Mouse (Mus musculus) liver, embryonic 14.5 days (tissue): ENCODE data around the gene Opn1sw. TPM values are rescaled to one million over a fixed set of nuclear protein-coding genes. Genes with fewer than 3 reads are reported as not detected.
A peak's percentile ranks its signal among the peaks of the same experiment; 100 is the strongest.

Source experiments
- ATAC-seq: fragments of 200-750 bp; cut with Nextera tagmentation; 2 replicates; pipeline ENCODE4 v1.8.0; 2017; ENCODE audit warnings: moderate number of reproducible peaks, mild to moderate bottlenecking, moderate library complexity; ENCODE audit not compliant: insufficient read depth
- DNase-seq, 3 experiments: peaks; one replicate each; pipeline ENCODE4 v3.0.0-alpha.2; 2012 to 2013; ENCODE audit warnings: low read depth in 3 of 3, low spot score in 3 of 3
- H3K27ac ChIP-seq: fragments of 300-500 bp; sonication (generic); 2 replicates; pipeline ENCODE4 v1.5.1; 2014; ENCODE audit warnings: moderate library complexity, mild to moderate bottlenecking, control low read depth, inconsistent platforms
- H3K27me3 ChIP-seq: fragments of 300-500 bp; sonication (generic); 2 replicates; pipeline ENCODE4 v1.6.1; 2014; ENCODE audit warnings: mild to moderate bottlenecking, low read length, moderate library complexity; ENCODE audit not compliant: control insufficient read depth, insufficient read depth
- H3K36me3 ChIP-seq: fragments of 300-500 bp; sonication (generic); replicated peaks from 2 replicates; pipeline ENCODE4 v1.6.1; 2014; ENCODE audit warnings: low read depth; ENCODE audit not compliant: control insufficient read depth, insufficient read depth
- H3K4me1 ChIP-seq, 2 experiments: fragments of 200-500 bp in 1 of 2; fragments of 300-500 bp in 1 of 2; sonication (generic) in 1 of 2; replicated peaks; 2 replicates each; pipeline ENCODE4 v1.6.1; 2012 to 2014; ENCODE audit warnings: antibody characterized with exemption in 1 of 2, inconsistent platforms in 1 of 2, low read length in 1 of 2; ENCODE audit not compliant: control insufficient read depth in 2 of 2, insufficient read depth in 2 of 2
- H3K4me2 ChIP-seq: fragments of 300-500 bp; sonication (generic); 2 replicates; pipeline ENCODE4 v1.6.1; 2014; ENCODE audit warnings: low read depth, mild to moderate bottlenecking, control low read depth, moderate library complexity
- H3K4me3 ChIP-seq, 2 experiments: fragments of 200-500 bp in 1 of 2; fragments of 300-500 bp in 1 of 2; sonication (generic) in 1 of 2; 2 replicates each; pipeline ENCODE4 v1.5.1; 2012 to 2014; ENCODE audit warnings: low read depth in 2 of 2, low read length in 2 of 2, mild to moderate bottlenecking in 2 of 2, control low read depth in 1 of 2, inconsistent platforms in 1 of 2, moderate library complexity in 1 of 2; ENCODE audit not compliant: insufficient read depth in 1 of 2
- H3K9ac ChIP-seq: fragments of 300-500 bp; sonication (generic); replicated peaks from 2 replicates; pipeline ENCODE4 v1.6.1; 2014; ENCODE audit warnings: mild to moderate bottlenecking, control low read depth, moderate library complexity
- H3K9me3 ChIP-seq: fragments of 300-500 bp; sonication (generic); 2 replicates; pipeline ENCODE4 v1.6.1; 2016; ENCODE audit warnings: low read length, mixed read lengths; ENCODE audit not compliant: control insufficient read depth
- CTCF ChIP-seq: IDR thresholded peaks from 2 replicates; pipeline ENCODE4 v1.5.1; 2016; ENCODE audit warnings: antibody characterized with exemption, low read depth, control low read depth
- EP300 ChIP-seq: IDR thresholded peaks from 2 replicates; pipeline ENCODE4 v1.6.1; 2016; ENCODE audit warnings: antibody characterized with exemption, low read depth
- WGBS: fragments of 180-500 bp; shearing (Covaris S2); extraction: QIAGEN DNeasy Blood & Tissue Kit; methylation state at CpG from one replicate; pipeline ENCODE4 v1.1.7; 2014; ENCODE audit not compliant: insufficient replicate concordance; 5-methylcytosine and 5-hydroxymethylcytosine counted together
- polyA plus RNA-seq, 2 experiments: library from polyadenylated mRNA; depleted of rRNA in 1 of 2; stranded (reverse) in 1 of 2; unstranded in 1 of 2; fragments of >200 nt; fragmentation: Nextera tagmentation in 1 of 2; extraction: Ambion mirVana in 1 of 2; gene quantifications; 2 replicates each; pipeline versions ENCODE4 v1.2.1 to v1.2.3; 2012 to 2014

Opn1sw gene
- polyA plus RNA-seq, 2 experiments = 0.06 TPM; not detected in 1

GRCm38 (mm10) chr6:29415446-29415845 is 27.2 kb upstream of the Opn1sw start:
- no peaks in the 10 kb centered on the region for H3K36me3 ChIP-seq
- DNase-seq (no peak), ATAC-seq (no peak)
- no peaks in the 10 kb centered on the region for H3K27me3 ChIP-seq
- TF ChIP-seq CTCF (no peak), EP300 (no peak)
- no peaks in the 10 kb centered on the region for H3K4me1 ChIP-seq
- H3K4me2 ChIP-seq = no peak overlapping the region
- H3K4me3 ChIP-seq = no peak overlapping the region
- H3K9ac ChIP-seq = no peak overlapping the region
- 53% methylated on average over 9 of the region's 9 CpGs for WGBS
- H3K27ac ChIP-seq = no peak overlapping the region
- no peaks in the 10 kb centered on the region for H3K9me3 ChIP-seq

- 68% methylated on average over 6 of the region's 6 CpGs for whole genome bisulfite sequencing
- Histone ChIP-seq H3K27ac (no peak overlapping the region), H3K4me1 (no peaks in the 10 kb centered on the region), H3K36me3 (no peaks in the 10 kb centered on the region), H3K4me3 (no peak overlapping the region), H3K4me2 (no peak overlapping the region), H3K9ac (no peak overlapping the region), H3K27me3 (peaks cover 7% of the 10 kb centered on the region), H3K9me3 (no peaks in the 10 kb centered on the region)
- no peak for TF ChIP-seq EP300
- TF ChIP-seq CTCF = no peak
- ATAC-seq (no peak), DNase-seq (no peak)
These were observed 18.1 kb upstream of the Opn1sw start for GRCm38 (mm10) chr6:29406412-29406811.

- ATAC-seq (no peak), DNase-seq (no peak)
- Histone ChIP-seq H3K4me1 (no peaks in the 10 kb centered on the region), H3K4me2 (no peak overlapping the region), H3K9me3 (no peaks in the 10 kb centered on the region), H3K27ac (no peak overlapping the region), H3K36me3 (no peaks in the 10 kb centered on the region), H3K4me3 (no peak overlapping the region), H3K27me3 (peaks cover 12% of the 10 kb centered on the region), H3K9ac (no peak overlapping the region)
- 9% methylated on average over 34 of the region's 34 CpGs for WGBS
- TF ChIP-seq EP300 = no peak
- peak; percentile 21 for TF ChIP-seq CTCF
These were observed 14.6 kb upstream of the Opn1sw start for GRCm38 (mm10) chr6:29402693-29403342.

GRCm38 (mm10) chr6:29399851-29400250 is 11.6 kb upstream of the Opn1sw start:
- DNase-seq (no peak), ATAC-seq (no peak)
- no peak overlapping the region for H3K4me3 ChIP-seq
- TF ChIP-seq CTCF (no peak), EP300 (no peak)
- no peak overlapping the region for H3K9ac ChIP-seq
- no peaks in the 10 kb centered on the region for H3K9me3 ChIP-seq
- H3K4me2 ChIP-seq = no peak overlapping the region
- H3K27me3 ChIP-seq = peaks cover 42% of the 10 kb centered on the region
- H3K4me1 ChIP-seq = no peaks in the 10 kb centered on the region; a peak in 1 of 4 replicates
- 60% methylated on average over 4 of the region's 4 CpGs for WGBS
- no peak overlapping the region for H3K27ac ChIP-seq
- H3K36me3 ChIP-seq = no peaks in the 10 kb centered on the region

GRCm38 (mm10) chr6:29397575-29397974 is 9.3 kb upstream of the Opn1sw start:
- ATAC-seq = no peak
- no peaks in the 10 kb centered on the region; a peak in 1 of 4 replicates for H3K4me1 ChIP-seq
- TF ChIP-seq EP300 (no peak), CTCF (no peak)
- H3K27ac ChIP-seq = no peak overlapping the region
- no peaks in the 10 kb centered on the region for H3K36me3 ChIP-seq
- WGBS = 21% methylated on average over 6 of the region's 6 CpGs
- H3K27me3 ChIP-seq = peaks cover 47% of the 10 kb centered on the region
- H3K4me2 ChIP-seq = no peak overlapping the region
- H3K9ac ChIP-seq = no peak overlapping the region
- H3K4me3 ChIP-seq = no peak overlapping the region
- no peaks in the 10 kb centered on the region for H3K9me3 ChIP-seq
- no peak for DNase-seq
